Comparison of ENCODE assay signal across 8 mouse cellular contexts in genomic region chr2:168555897-168556670, GRCm38 (mm10). TPM values are rescaled to one million over a fixed set of nuclear protein-coding genes. Genes with fewer than 3 reads are reported as not detected.
DNase-seq lines count a peak whose midpoint lies in the region; ATAC-seq lines count a peak whose summit lies in the region.
"Had no signal": no experiment of that assay in that cellular context is flagged by ENCODE, and none has a peak within 500 bp of the region (broad histone marks: within the 10 kb centered on the region; RNA-seq: fewer than 3 reads in every experiment).

No protein-coding gene starts in this region.

- no peak overlapping the region for H3K27ac ChIP-seq in liver, embryonic 12.5 days
- no peak overlapping the region for H3K27ac ChIP-seq in liver, embryonic 11.5 days (ENCODE audit: low read depth, low read length)
- H3K27ac ChIP-seq in embryonic facial prominence, embryonic 12.5 days: peak overlapping the region; percentile 66
- peak overlapping the region; percentile 78 for H3K27ac ChIP-seq in limb, embryonic 13.5 days
- no peak overlapping the region for H3K27ac ChIP-seq in stomach, embryonic 16.5 days (ENCODE audit: low read length)

- no peak overlapping the region for H3K9ac ChIP-seq in liver, embryonic 12.5 days
- H3K9ac ChIP-seq in liver, embryonic 11.5 days (ENCODE audit: low read depth, low read length): no peak overlapping the region
- no peak overlapping the region for H3K9ac ChIP-seq in embryonic facial prominence, embryonic 12.5 days
- H3K9ac ChIP-seq in limb, embryonic 13.5 days: 0 out of 2 replicates have a peak overlapping the region, but pooled peaks have one; percentile 35
- 0 out of 2 replicates have a peak overlapping the region, but pooled peaks have one; percentile 22 for H3K9ac ChIP-seq in stomach, embryonic 16.5 days (ENCODE audit: low read length)

- no peak for DNase-seq in liver, embryonic 11.5 days (ENCODE audit: low spot score)
- DNase-seq in layer of hippocampus, postnatal 36 days: no peak
- DNase-seq in left cerebral cortex, adult 8-10 months (ENCODE audit: low spot score in 2 of 2): no peak

- peaks cover 25% of the 10 kb centered on the region for H3K4me1 ChIP-seq in liver, embryonic 12.5 days
- H3K4me1 ChIP-seq in liver, embryonic 11.5 days (replicated peaks; ENCODE audit: control insufficient read depth, insufficient read depth, low read length): peaks cover 19% of the 10 kb centered on the region
- peaks cover 43% of the 10 kb centered on the region for H3K4me1 ChIP-seq in embryonic facial prominence, embryonic 12.5 days
- H3K4me1 ChIP-seq in limb, embryonic 13.5 days: peaks cover 60% of the 10 kb centered on the region
- peaks cover 31% of the 10 kb centered on the region for H3K4me1 ChIP-seq in stomach, embryonic 16.5 days (ENCODE audit: control insufficient read depth, insufficient read depth, low read length)

- H3K27me3 ChIP-seq in liver, embryonic 12.5 days (replicated peaks): peaks cover 93% of the 10 kb centered on the region
- peaks cover 44% of the 10 kb centered on the region for H3K27me3 ChIP-seq in liver, embryonic 11.5 days (replicated peaks; ENCODE audit: control insufficient read depth, insufficient read depth, low read length)
- H3K27me3 ChIP-seq in embryonic facial prominence, embryonic 12.5 days: peaks cover 3% of the 10 kb centered on the region; the same call in 1 of the 2 replicates
- peaks cover 19% of the 10 kb centered on the region for H3K27me3 ChIP-seq in limb, embryonic 13.5 days
- no peaks in the 10 kb centered on the region for H3K27me3 ChIP-seq in stomach, embryonic 16.5 days (ENCODE audit: control insufficient read depth, insufficient read depth, low read length)

- no peak for ATAC-seq in liver, embryonic 12.5 days
- no peak for ATAC-seq in liver, embryonic 11.5 days (replicated peaks; ENCODE audit: low FRiP score)
- ATAC-seq in embryonic facial prominence, embryonic 12.5 days (ENCODE audit: insufficient number of reproducible peaks, insufficient read depth, low FRiP score, low TSS enrichment): no peak
- ATAC-seq in limb, embryonic 13.5 days (ENCODE audit: low FRiP score, low read depth): no peak
- no peak for ATAC-seq in stomach, embryonic 16.5 days (ENCODE audit: insufficient read depth, low FRiP score)

- H3K9me3 ChIP-seq in liver, embryonic 12.5 days (replicated peaks): no peaks in the 10 kb centered on the region
- no peaks in the 10 kb centered on the region for H3K9me3 ChIP-seq in liver, embryonic 11.5 days (ENCODE audit: control insufficient read depth, low read length)
- H3K9me3 ChIP-seq in embryonic facial prominence, embryonic 12.5 days: no peaks in the 10 kb centered on the region
- H3K9me3 ChIP-seq in limb, embryonic 13.5 days: no peaks in the 10 kb centered on the region
- no peaks in the 10 kb centered on the region for H3K9me3 ChIP-seq in stomach, embryonic 16.5 days (replicated peaks; ENCODE audit: control insufficient read depth, low read length)

- H3K4me3 ChIP-seq in liver, embryonic 12.5 days: no peak overlapping the region
- H3K4me3 ChIP-seq in liver, embryonic 11.5 days (ENCODE audit: low read depth, low read length): no peak overlapping the region
- no peak overlapping the region for H3K4me3 ChIP-seq in embryonic facial prominence, embryonic 12.5 days
- H3K4me3 ChIP-seq in limb, embryonic 13.5 days: no peak overlapping the region
- no peak overlapping the region for H3K4me3 ChIP-seq in stomach, embryonic 16.5 days (replicated peaks; ENCODE audit: low read length)
- H3K4me3 ChIP-seq: myocyte had no signal

- WGBS in liver, embryonic 12.5 days (ENCODE audit: insufficient replicate concordance): 25% methylated on average over 23 of the region's 23 CpGs
- 42% methylated on average over 23 of the region's 23 CpGs for WGBS in liver, embryonic 11.5 days
- 25% methylated on average over 23 of the region's 23 CpGs for WGBS in embryonic facial prominence, embryonic 12.5 days
- 51% methylated on average over 23 of the region's 23 CpGs for WGBS in limb, embryonic 13.5 days
- WGBS in stomach, embryonic 16.5 days: 60% methylated on average over 23 of the region's 23 CpGs

- H3K4me2 ChIP-seq in liver, embryonic 12.5 days: 0 out of 2 replicates have a peak overlapping the region, but pooled peaks have one; percentile 12
- H3K4me2 ChIP-seq in liver, embryonic 11.5 days: no peak overlapping the region
- no peak overlapping the region for H3K4me2 ChIP-seq in embryonic facial prominence, embryonic 12.5 days (replicated peaks)
- H3K4me2 ChIP-seq in limb, embryonic 13.5 days (replicated peaks): peak overlapping the region; percentile 9; the same call in 1 of the 2 replicates
- H3K4me2 ChIP-seq in stomach, embryonic 16.5 days (ENCODE audit: low read depth, low read length): no peak overlapping the region

- no peaks in the 10 kb centered on the region for H3K36me3 ChIP-seq in liver, embryonic 12.5 days
- no peaks in the 10 kb centered on the region for H3K36me3 ChIP-seq in liver, embryonic 11.5 days (ENCODE audit: control insufficient read depth, insufficient read depth, low read length)
- H3K36me3 ChIP-seq in embryonic facial prominence, embryonic 12.5 days: no peaks in the 10 kb centered on the region
- H3K36me3 ChIP-seq in limb, embryonic 13.5 days: no peaks in the 10 kb centered on the region
- no peaks in the 10 kb centered on the region for H3K36me3 ChIP-seq in stomach, embryonic 16.5 days (ENCODE audit: control insufficient read depth, insufficient read depth, low read length)

RNA-seq across cellular contexts. Expression of gene Nfatc2, which starts 45.4 kb away (rescaled TPM):
- 0.29 and 0.41 TPM in 2 replicates for polyA plus RNA-seq in liver, embryonic 12.5 days (2016; fragmentation: Nextera tagmentation; extraction: Ambion mirVana)
- polyA plus RNA-seq in liver, embryonic 11.5 days (2014; fragmentation: Nextera tagmentation; extraction: Ambion mirVana): 0.77 TPM in 2 replicates
- polyA plus RNA-seq in embryonic facial prominence, embryonic 12.5 days (2016; fragmentation: Nextera tagmentation; extraction: Ambion mirVana): 4.6 and 5.1 TPM in 2 replicates
- polyA plus RNA-seq in limb, embryonic 13.5 days (2015; fragmentation: Nextera tagmentation; extraction: Ambion mirVana): 6.3 and 7.3 TPM in 2 replicates
- 3.1 and 3.3 TPM in 2 replicates for polyA plus RNA-seq in stomach, embryonic 16.5 days (2015; fragmentation: Nextera tagmentation; extraction: Ambion mirVana)
- total RNA-seq in layer of hippocampus, postnatal 36 days (2021): 10 to 100 TPM; 19.9 to 20.1 TPM
- 10 to 100 TPM; 15.2 to 16.8 (median 15.6) TPM for total RNA-seq in left cerebral cortex, adult 8-10 months (2022)

Comparison
In these comparisons a context has a peak if more than half of its experiments do, and no peak if none do; other contexts are left out.
1. H3K4me2 ChIP-seq: peak in liver, embryonic 12.5 days (single experiment) and limb, embryonic 13.5 days (single experiment); none in liver, embryonic 11.5 days (single experiment), embryonic facial prominence, embryonic 12.5 days (single experiment) and stomach, embryonic 16.5 days (single experiment).
2. H3K27ac ChIP-seq: peak in embryonic facial prominence, embryonic 12.5 days (single experiment) and limb, embryonic 13.5 days (single experiment); none in liver, embryonic 12.5 days (single experiment), liver, embryonic 11.5 days (single experiment) and stomach, embryonic 16.5 days (single experiment).
3. H3K9ac ChIP-seq: peak in limb, embryonic 13.5 days (single experiment) and stomach, embryonic 16.5 days (single experiment); none in liver, embryonic 12.5 days (single experiment), liver, embryonic 11.5 days (single experiment) and embryonic facial prominence, embryonic 12.5 days (single experiment).